Mouse (Mus musculus) liver, embryonic 14.5 days (tissue): ENCODE measurements around the gene Ptbp3. TPM values are rescaled to one million over a fixed set of nuclear protein-coding genes. Genes with fewer than 3 reads are reported as not detected.
A peak's percentile ranks its signal among the peaks of the same experiment; 100 is the strongest.
"Not testable (repeated sequence)": the region's sequence is repeated elsewhere in the genome, so short reads cannot be mapped to it uniquely, and the experiment has no call there.

Experiments used
- ATAC-seq: fragments of 200-750 bp; cut with Nextera tagmentation; 2 replicates; pipeline ENCODE4 v1.8.0; 2017; ENCODE audit warnings: moderate number of reproducible peaks, mild to moderate bottlenecking, moderate library complexity; ENCODE audit not compliant: insufficient read depth
- DNase-seq, 3 experiments: peaks; one replicate each; pipeline ENCODE4 v3.0.0-alpha.2; 2012 to 2013; ENCODE audit warnings: low read depth in 3 of 3, low spot score in 3 of 3
- H3K27ac ChIP-seq: fragments of 300-500 bp; sonication (generic); 2 replicates; pipeline ENCODE4 v1.5.1; 2014; ENCODE audit warnings: moderate library complexity, mild to moderate bottlenecking, control low read depth, inconsistent platforms
- H3K27me3 ChIP-seq: fragments of 300-500 bp; sonication (generic); 2 replicates; pipeline ENCODE4 v1.6.1; 2014; ENCODE audit warnings: mild to moderate bottlenecking, low read length, moderate library complexity; ENCODE audit not compliant: control insufficient read depth, insufficient read depth
- H3K36me3 ChIP-seq: fragments of 300-500 bp; sonication (generic); replicated peaks from 2 replicates; pipeline ENCODE4 v1.6.1; 2014; ENCODE audit warnings: low read depth; ENCODE audit not compliant: control insufficient read depth, insufficient read depth
- H3K4me1 ChIP-seq, 2 experiments: fragments of 200-500 bp in 1 of 2; fragments of 300-500 bp in 1 of 2; sonication (generic) in 1 of 2; replicated peaks; 2 replicates each; pipeline ENCODE4 v1.6.1; 2012 to 2014; ENCODE audit warnings: antibody characterized with exemption in 1 of 2, inconsistent platforms in 1 of 2, low read length in 1 of 2; ENCODE audit not compliant: control insufficient read depth in 2 of 2, insufficient read depth in 2 of 2
- H3K4me2 ChIP-seq: fragments of 300-500 bp; sonication (generic); 2 replicates; pipeline ENCODE4 v1.6.1; 2014; ENCODE audit warnings: low read depth, mild to moderate bottlenecking, control low read depth, moderate library complexity
- H3K4me3 ChIP-seq, 2 experiments: fragments of 200-500 bp in 1 of 2; fragments of 300-500 bp in 1 of 2; sonication (generic) in 1 of 2; 2 replicates each; pipeline ENCODE4 v1.5.1; 2012 to 2014; ENCODE audit warnings: low read depth in 2 of 2, low read length in 2 of 2, mild to moderate bottlenecking in 2 of 2, control low read depth in 1 of 2, inconsistent platforms in 1 of 2, moderate library complexity in 1 of 2; ENCODE audit not compliant: insufficient read depth in 1 of 2
- H3K9ac ChIP-seq: fragments of 300-500 bp; sonication (generic); replicated peaks from 2 replicates; pipeline ENCODE4 v1.6.1; 2014; ENCODE audit warnings: mild to moderate bottlenecking, control low read depth, moderate library complexity
- H3K9me3 ChIP-seq: fragments of 300-500 bp; sonication (generic); 2 replicates; pipeline ENCODE4 v1.6.1; 2016; ENCODE audit warnings: low read length, mixed read lengths; ENCODE audit not compliant: control insufficient read depth
- CTCF ChIP-seq: IDR thresholded peaks from 2 replicates; pipeline ENCODE4 v1.5.1; 2016; ENCODE audit warnings: antibody characterized with exemption, low read depth, control low read depth
- EP300 ChIP-seq: IDR thresholded peaks from 2 replicates; pipeline ENCODE4 v1.6.1; 2016; ENCODE audit warnings: antibody characterized with exemption, low read depth
- WGBS: fragments of 180-500 bp; shearing (Covaris S2); extraction: QIAGEN DNeasy Blood & Tissue Kit; methylation state at CpG from one replicate; pipeline ENCODE4 v1.1.7; 2014; ENCODE audit not compliant: insufficient replicate concordance; 5-methylcytosine and 5-hydroxymethylcytosine counted together
- polyA plus RNA-seq, 2 experiments: library from polyadenylated mRNA; depleted of rRNA in 1 of 2; stranded (reverse) in 1 of 2; unstranded in 1 of 2; fragments of >200 nt; fragmentation: Nextera tagmentation in 1 of 2; extraction: Ambion mirVana in 1 of 2; gene quantifications; 2 replicates each; pipeline versions ENCODE4 v1.2.1 to v1.2.3; 2012 to 2014

The Ptbp3 gene
- polyA plus RNA-seq, 2 experiments, result 26.6 to 64.7 TPM

- TF ChIP-seq EP300 (no peak), CTCF (no peak)
- Histone ChIP-seq H3K4me3 (no peak overlapping the region), H3K36me3 (no peaks in the 10 kb centered on the region), H3K9ac (no peak overlapping the region), H3K4me2 (no peak overlapping the region), H3K27me3 (no peaks in the 10 kb centered on the region), H3K4me1 (peaks cover 8 to 16% of the 10 kb centered on the region in 2 experiments), H3K27ac (no peak overlapping the region), H3K9me3 (no peaks in the 10 kb centered on the region)
- WGBS, result 53% methylated on average over 11 of the region's 11 CpGs
- DNase-seq, result no peak
- ATAC-seq, result no peak
Measured at GRCm38 (mm10) chr4:59575184-59575958, 26.2 kb upstream of the Ptbp3 start.

DNA sequence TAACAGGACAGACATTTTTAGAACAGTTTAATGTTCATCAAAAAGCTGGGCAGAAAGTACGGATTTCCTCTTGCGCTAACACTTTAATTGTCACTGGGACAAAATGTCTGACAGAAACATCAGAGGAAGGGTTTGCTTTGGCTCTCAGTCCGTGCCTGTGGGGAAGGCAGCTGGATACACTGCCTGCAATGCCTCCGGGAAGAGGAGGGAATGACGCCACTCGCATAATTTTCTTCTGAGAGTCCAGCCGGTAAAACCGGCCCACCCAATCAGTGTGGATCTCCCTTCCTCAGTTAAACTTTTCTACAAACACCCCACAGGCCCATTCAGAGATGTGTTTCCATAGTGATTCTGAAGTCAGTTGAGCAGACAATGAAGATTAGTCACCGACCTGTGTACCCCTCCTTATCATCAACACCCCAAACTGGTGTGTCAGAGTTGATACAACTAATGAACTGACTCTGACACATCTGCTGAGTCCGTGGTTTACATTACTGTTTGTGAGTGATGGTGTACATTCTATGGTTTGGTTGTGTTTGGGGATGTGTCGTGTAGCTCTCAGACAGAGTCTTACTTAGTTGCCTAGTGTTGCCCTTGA lies 23.5 kb upstream of the Ptbp3 start:
- H3K4me2 ChIP-seq, result peak overlapping the region; percentile 42
- ATAC-seq (peak; percentile 83), DNase-seq (peak; percentile 49 to 58 (median 49))
- H3K27me3 ChIP-seq, result no peaks in the 10 kb centered on the region
- H3K36me3 ChIP-seq, result no peaks in the 10 kb centered on the region
- no peaks in the 10 kb centered on the region for H3K9me3 ChIP-seq
- peak; percentile 86 for TF ChIP-seq EP300
- no peak for TF ChIP-seq CTCF
- H3K27ac ChIP-seq, result peak overlapping the region; percentile 49
- no peak overlapping the region for H3K9ac ChIP-seq
- H3K4me1 ChIP-seq, result peaks cover 10 to 21% of the 10 kb centered on the region in 2 experiments
- H3K4me3 ChIP-seq, result no peak overlapping the region; a peak in 1 of 4 replicates
- 38% methylated on average over 11 of the region's 11 CpGs for WGBS

- H3K27ac ChIP-seq, H3K36me3 ChIP-seq, H3K9me3 ChIP-seq, ATAC-seq, H3K4me3 ChIP-seq, H3K27me3 ChIP-seq, H3K4me2 ChIP-seq, DNase-seq, H3K9ac ChIP-seq: not testable (repeated sequence)
- 84% methylated on average over 7 of the region's 8 CpGs for WGBS
- H3K4me1 ChIP-seq, result peaks cover 10 to 23% of the 10 kb centered on the region in 2 experiments
Measured at GRCm38 (mm10) chr4:59570519-59570918, 21.4 kb upstream of the Ptbp3 start.

- no peaks in the 10 kb centered on the region for H3K36me3 ChIP-seq
- H3K27ac ChIP-seq, result no peak overlapping the region
- peak overlapping the region; percentile 36 for H3K4me2 ChIP-seq
- peaks cover 10 to 23% of the 10 kb centered on the region in 2 experiments for H3K4me1 ChIP-seq
- no peak overlapping the region for H3K4me3 ChIP-seq
- H3K27me3 ChIP-seq, result no peaks in the 10 kb centered on the region
- H3K9me3 ChIP-seq, result no peaks in the 10 kb centered on the region
- H3K9ac ChIP-seq, result no peak overlapping the region
- DNase-seq, result peak; percentile 71 to 80 (median 76)
- peak; percentile 55; the same call in 1 of the 2 replicates for ATAC-seq
- TF ChIP-seq CTCF (peak; percentile 78), EP300 (peak; percentile 32; the same call in 1 of the 2 replicates)
- WGBS, result under 1% methylated on average over 7 of the region's 7 CpGs
Measured at GRCm38 (mm10) chr4:59569538-59569937, 20.4 kb upstream of the Ptbp3 start.

GRCm38 (mm10) chr4:59567576-59568260 lies 18.6 kb upstream of the Ptbp3 start:
- no peak overlapping the region for H3K4me3 ChIP-seq
- H3K9ac ChIP-seq, result no peak overlapping the region
- DNase-seq (no peak), ATAC-seq (no peak)
- TF ChIP-seq EP300 (no peak), CTCF (no peak)
- H3K27ac ChIP-seq, result no peak overlapping the region
- no peaks in the 10 kb centered on the region for H3K9me3 ChIP-seq
- no peak overlapping the region for H3K4me2 ChIP-seq
- no peaks in the 10 kb centered on the region; the same call in 1 of the 2 replicates for H3K27me3 ChIP-seq
- 55% methylated on average over 6 of the region's 6 CpGs for WGBS
- peaks cover 8 to 17% of the 10 kb centered on the region in 2 experiments for H3K4me1 ChIP-seq
- H3K36me3 ChIP-seq, result no peaks in the 10 kb centered on the region
